Mouse (Mus musculus) liver (tissue): ENCODE data around the gene Ush2a.

Experiments used
- DNase-seq: peaks from one replicate; pipeline ENCODE4 v3.0.0-alpha.2; 2020; ENCODE audit warnings: mixed read lengths

The Ush2a gene

DNA sequence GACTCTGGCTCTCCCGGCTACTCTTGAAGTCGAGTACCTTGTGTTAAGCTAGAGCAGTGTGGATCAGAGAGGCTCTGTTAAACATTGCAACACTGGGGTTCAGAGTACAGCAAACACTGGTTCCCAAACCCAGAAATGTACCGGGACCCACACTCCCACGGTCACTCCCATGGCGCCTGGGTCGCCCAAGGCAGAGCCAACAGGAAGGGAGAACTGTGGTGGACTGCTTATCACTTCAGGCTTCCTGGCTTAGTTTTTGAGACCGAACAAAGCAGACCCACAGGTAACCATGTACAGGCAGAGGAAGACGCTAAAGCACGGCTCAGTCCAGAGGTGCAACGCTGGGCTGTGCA lies 413.7 kb downstream of the Ush2a start:
- peak; percentile 13 for DNase-seq

DNA sequence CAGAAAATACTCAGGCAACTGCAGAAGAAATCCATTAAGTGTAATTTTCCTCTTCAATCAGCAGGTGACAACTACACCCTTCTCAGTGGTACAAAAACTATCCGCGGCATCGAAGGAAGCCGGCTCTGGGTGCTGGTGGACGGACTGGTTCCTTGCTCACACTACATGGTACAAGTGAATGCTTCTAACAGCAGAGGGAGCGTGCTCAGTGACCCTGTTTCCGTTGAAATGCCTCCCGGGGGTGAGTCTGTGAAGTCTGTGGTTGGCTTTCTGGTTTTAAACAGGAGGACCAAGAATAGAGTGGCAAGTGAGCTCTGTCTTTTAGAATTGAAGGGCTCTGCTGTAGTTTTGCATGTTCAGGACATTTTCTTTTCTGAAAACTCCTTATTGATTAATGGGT lies 416.4 kb downstream of the Ush2a start:
- no peak for DNase-seq

DNA sequence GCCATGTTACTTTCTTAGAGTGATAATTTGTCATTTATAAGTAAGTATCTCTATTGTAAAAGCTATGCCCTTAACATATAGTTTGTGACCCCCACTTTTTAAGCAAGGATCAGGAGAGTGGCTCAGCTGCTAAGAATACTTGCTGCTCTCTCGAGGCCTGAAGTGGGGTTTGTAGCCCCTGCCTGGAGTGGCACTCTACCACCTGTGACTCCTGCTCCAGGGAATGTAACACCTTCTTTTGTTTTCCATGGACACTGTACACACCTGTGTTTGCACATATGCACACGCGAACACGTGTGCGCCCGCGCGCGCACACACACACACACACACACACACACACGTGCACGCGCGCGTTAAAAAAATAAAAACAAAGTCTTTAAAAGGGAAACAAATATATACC lies 424.5 kb downstream of the Ush2a start:
- DNase-seq: no peak

DNA sequence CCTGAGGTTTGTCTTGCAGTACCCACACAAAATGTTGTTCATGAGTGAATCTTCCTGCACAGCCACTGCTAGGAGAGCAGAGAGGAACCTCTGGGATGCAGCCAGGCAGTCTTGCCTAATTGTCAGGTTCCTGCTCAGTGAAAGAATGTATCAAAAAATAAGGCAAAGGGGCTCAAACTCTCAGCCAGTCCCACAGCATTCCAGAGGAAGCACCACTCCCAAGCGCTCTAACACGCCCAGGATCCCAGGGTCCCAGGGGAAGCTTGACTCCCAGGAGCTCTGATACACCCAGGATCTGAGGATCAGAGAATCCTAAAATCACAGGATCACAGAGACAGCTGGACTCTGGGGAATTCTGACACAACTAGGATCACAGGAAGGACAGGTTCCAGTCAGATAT lies 434.5 kb downstream of the Ush2a start:
- no peak for DNase-seq

DNA sequence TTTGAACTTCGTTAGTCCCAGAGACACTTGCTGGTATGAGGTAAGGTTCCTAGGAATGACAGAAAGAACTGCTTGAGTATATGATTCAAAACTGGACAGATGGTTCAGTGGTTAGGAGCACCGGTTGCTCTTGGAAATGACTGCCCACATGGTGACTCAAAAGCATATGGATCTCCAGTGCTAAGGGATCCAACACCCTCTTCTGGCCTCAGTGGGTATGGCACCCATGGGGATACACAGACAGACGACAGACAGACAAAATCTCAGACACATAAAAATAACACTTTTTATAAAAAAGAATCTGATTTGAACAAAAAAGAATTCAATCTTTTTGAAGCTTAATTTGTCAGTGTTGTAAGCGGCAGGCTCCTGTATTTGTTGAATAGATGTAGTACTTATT lies 446.4 kb downstream of the Ush2a start:
- no peak for DNase-seq

DNA sequence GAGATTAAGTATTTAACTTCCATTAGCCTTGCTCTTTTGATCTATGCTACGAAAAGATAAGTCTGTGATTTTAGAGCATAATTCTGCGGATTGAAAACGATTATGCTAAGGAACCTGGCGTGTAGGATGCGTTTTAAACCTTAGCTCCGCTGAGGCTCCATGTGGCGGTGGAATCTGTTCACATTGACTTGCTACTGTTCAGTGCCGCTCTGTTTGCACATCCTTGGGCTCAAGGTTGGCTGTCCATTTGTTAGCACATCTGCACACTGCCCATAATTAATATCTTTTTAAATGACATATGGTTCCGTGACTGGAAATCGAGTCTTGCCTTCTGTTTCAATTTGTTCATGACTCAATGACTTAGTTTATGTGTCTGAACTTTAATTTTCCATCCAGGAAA lies 446.9 kb downstream of the Ush2a start:
- DNase-seq: no peak

DNA sequence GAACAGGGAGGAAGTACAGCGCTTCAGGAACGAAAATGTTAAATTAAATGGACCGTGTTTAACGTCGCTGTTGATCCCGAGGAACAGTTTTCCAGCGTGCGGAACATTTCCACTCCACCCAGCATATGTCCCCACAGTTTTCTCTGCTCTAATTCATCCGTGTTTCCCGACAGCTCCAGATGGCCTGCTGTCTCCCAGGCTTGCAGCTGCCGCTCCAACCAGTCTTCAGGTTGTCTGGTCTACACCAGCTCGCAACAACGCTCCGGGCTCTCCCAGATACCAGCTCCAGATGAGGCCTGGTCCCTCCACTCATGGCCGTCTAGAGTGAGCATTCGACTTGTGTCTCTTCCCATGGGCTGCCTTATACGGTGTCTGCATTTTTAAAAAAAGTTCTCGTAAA lies 452.3 kb downstream of the Ush2a start:
- DNase-seq: no peak

DNA sequence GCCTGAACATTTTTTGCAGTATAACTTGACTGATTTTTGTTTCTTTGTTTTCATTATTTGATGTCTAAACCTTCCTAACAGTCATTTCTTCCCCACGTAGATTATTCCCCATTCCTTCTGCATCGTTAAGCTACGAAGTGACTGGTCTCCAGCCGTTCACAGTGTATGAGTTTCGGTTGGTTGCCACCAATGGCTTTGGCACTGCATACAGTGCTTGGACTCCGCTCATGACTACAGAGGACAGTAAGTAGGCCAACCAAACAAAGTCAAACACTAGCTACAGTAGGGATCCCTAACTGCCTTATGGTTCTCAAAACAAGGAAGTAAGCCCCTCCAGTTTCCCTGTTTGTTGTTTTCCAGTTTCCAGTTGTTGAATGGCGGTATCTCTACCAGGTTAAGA lies 453.1 kb downstream of the Ush2a start:
- DNase-seq: no peak

DNA sequence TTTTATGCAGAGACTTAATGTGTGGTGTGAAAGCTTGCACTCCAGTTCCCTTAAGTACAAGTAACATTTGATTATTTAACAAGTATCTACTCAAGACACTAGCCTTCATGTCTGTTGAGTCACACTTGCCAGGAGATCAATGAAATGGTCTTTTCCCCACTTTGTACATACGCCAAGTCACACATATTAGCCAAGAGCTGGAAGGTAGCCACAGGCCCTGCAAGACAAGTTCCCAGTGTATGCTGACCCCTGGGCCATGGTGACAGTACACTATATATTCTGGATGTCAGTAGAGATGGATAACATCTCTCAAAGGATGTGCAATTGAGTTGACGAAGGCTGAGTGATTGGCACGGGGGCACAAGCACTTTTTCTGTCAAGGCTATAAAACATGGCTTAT lies 455.1 kb downstream of the Ush2a start:
- no peak for DNase-seq

DNA sequence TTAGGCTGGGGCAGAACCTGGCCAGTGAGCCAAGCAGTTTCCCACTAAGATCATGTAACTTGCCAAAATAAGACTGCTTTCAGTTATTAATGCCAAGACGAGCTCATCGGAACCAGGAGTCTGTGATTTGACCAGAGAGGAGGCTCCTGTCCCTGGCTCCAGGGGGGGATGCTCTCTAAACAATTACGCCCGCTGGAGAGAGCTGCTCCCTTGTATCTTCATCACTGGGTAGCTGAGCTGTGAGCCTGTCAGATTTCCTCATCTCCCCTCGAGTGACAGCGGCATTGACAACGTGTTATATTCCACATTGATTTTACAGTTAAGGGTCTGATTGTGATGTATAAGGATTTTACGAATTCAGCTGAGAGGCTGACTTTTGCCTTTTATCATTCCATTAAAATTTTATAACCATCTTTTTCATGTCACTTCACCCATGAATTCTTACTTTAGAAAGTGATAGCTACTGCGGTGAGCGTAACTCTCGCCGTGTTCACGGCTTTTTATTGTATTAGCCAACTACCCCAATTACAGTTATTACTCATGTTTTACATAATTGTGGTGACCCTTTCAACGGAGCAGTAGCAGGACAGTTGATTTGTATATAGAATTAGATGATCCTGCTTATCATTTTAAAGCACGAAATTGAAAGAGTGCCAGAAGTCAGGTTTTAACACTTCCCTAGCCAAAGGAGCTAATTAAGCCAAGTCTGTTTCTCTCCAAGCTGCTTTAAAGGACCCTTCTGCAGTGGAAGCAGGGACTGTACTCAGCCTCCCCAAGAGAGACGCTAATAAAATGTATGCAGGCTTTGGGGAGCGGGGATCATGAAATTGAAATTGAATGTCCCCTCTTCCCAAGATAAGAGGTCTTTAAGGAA lies 463.5 kb downstream of the Ush2a start:
- DNase-seq: no peak

DNA sequence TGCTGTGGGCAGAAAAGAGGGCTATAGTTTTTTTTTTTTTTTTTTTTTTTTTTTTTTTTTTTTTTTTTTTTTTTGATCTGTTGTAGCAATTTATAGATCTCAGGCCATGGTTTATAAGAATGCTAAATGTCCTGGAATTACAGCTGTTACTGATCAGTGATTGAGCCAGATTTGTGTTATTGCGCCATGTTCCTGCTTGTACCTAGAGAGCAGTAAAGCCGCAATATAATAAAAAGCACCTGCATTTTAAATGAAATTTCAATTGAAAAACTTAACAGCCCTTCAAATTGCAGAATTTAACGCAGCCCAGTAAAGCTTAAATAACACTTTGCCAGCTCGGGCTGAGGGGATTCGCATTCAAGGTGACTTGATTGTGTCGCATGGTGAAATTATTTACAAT lies 465.1 kb downstream of the Ush2a start:
- no peak for DNase-seq

DNA sequence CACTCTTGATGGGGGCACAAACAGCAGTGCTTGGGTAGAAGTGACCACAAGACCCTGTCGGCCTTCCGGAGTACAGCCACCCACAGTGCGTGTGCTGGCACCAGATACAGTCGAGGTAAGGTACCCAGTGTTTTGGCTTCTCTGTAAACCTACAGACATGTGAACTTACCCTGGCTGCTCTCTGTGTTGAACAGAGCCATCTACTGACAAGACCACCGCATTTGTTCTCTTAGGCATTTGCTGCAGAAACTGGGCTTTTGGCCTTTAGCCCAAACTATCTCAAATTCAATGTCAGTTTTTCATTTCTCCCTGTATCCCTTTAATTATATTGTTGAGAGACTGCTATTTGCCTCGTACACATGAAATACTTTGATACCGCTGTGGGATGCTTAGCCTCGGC lies 466.8 kb downstream of the Ush2a start:
- no peak for DNase-seq

DNA sequence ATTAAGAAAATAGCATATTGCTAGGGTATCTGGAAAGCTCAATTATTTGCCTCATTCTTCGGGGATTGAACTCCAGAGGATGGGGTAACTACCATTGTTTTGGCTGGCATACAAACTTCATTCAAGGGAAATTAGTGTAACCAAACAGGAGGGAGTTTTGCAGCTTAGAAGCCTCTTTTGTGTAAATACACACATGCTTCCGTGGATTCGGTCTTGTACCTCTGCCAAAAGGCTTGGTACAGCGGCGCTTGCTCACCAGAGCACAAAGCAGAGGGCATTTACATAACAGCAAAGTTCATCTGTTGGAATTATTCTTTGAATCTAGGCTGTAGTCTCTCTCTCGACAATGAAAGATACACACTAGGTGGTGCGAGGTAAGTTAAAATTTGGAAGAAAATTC lies 467.4 kb downstream of the Ush2a start:
- DNase-seq: no peak

DNA sequence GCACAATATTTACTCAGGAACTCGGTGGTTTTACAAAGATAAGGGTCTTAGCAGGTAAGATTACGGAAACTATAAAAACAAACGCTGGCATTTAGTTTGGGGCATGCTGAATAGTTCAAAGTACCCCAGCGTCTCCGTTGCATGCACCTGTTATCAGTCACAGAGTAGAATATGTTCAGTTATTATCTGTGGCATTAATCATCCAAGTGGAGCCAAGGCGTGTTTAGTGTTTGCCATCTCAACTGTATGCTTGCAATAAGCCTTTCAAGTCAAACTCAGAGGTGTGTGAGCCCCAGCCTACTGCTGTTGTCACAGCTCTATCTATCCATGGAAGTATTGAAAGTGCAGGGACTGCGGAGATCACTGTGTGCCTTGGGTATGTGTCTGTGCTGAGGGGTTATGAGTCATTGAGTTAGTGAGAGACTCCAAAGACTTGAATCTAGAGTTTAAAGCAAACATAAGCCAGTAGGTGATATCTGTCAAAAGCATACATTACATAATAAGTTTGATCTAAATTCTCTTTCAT lies 473.0 kb downstream of the Ush2a start:
- no peak for DNase-seq

DNA sequence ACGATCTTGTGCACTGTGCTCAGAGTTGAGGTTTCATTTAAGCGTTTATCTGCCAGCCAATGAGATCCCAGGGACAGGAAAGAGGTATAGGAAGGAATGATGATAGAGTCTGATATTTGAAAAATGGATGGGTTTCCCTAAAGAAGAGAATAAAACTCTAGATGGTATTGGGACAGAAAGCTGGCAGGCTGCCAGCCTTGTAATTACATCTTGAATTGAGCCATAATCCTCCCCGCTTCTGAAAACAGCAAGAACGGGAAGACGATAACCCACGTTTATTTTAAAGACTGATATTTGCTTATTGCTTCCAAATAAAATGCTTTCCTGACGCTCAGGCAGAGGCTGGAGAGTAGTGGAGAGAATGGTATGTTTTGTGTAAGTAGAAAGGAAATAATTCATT lies 481.1 kb downstream of the Ush2a start:
- no peak for DNase-seq

DNA sequence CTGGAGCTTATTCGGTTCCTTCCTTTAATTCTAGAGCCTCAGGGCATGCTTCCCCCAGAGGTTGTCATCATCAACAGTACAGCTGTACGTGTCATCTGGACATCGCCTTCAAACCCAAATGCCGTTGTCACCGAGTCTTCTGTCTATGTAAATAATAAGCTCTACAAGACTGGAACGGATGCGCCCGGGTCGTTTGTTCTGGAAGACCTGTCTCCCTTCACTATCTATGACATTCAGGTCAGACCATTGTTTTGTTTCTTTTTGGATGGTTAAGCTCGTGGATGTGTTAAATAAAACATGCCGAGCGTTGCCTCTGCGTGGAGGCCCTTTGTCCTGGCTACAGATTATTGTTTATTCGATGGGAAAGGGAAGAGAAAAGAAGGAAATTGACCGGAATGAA lies 493.2 kb downstream of the Ush2a start:
- no peak for DNase-seq

DNA sequence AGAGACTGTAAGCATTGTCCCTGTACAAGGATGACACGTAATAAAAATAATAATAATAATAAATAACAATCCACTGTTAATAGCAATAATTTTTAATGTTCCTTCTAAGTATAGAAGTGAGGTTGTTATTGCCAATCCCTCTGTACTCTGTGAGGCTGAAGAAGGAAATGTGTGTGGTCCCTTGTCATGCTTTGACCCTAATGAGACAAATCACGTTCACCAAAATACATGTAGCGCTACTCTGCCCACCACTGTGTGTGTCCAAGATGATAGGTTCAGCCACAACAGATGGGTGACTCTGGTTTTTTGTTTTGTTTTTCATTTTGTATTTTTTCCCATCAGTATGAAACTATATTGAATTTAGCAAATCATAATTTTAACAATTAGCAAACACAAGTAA lies 498.7 kb downstream of the Ush2a start:
- DNase-seq: no peak

DNA sequence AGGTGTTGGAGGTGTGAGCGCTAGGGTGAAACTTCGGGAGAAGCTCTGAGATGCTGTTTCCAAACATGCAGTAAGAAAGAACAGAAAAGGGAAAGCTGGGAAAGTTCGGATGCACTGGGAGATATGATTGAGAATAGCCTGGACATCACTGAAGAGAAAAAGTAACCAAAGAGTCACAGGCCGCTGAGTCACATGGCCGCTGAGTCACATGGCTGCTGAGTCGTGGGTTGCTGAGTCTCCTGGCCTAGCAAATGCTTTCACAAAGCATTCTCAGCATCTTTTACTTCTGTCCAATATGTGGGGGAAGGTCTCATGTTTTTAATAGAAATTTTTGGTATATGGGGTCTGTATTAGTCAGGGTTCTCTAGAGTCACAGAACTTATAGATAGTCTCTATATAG lies 500.6 kb downstream of the Ush2a start:
- DNase-seq: no peak

DNA sequence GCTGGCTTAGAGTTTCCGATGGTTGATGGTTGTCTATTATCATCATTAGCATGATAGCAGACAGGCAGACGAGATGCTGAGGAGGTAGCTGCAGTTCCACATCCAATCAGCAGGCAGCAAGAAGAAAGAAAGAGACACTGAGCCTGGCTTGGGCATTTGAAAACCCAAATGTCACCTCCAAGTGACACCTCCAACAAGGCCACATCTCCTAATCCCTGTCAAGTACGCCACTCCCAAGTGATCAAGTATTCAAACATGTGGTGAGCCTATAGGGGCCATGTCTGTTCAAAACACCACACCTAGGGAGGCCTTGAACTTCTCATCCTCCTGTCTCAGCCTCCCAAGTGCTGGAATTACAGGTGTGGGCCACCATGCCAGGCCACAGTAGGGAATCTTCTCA lies 501.9 kb downstream of the Ush2a start:
- DNase-seq: no peak

DNA sequence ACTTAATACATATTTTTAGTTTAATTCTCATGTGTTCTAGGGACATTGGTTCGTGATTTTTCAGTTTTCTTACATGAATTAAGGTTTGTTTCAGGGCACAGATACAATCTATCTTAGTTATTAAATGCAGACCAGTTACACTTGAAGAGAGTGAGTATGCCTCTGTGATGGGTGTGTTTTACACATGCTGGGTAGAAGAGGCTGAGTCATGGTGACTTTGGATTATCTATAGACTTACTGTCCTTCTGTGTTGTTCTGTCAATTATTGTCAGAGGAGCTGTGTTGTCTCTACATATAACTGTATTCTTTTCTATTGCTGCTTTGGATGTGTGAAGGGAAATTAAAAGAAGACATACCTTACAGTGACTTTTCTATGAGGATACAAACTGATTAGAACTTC lies 509.0 kb downstream of the Ush2a start:
- DNase-seq: no peak

DNA sequence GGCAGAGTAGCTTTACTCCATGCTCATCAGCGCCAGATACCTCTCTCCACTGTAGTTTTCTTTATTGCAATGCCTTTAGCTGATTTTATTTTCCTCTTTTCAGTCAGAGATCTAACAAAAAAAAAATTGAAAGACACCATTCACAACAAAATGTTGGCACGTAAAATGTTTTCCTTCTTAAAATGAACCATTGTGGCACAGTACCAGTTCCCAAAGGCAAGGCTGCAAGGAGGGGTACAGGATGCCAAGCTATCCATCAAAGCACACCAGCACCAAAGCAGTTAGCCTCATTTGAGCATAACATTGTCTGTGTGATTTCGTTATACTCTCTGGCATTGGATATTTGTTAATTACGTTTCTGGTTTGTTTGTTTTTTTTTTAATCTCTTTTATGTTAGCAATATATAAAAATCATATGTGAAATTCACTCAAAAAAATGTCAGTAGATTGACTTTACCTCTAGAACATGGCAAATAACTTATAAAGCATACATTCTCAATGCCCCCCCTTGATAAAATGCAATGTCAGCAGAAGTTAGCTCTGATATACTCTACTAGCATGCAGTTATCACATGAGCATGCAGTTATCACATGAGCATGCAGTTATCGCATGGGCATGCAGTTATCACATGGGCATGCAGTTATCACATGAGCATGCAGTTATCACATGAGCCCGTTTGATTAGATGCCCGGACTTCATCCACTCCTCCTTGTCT lies 510.9 kb downstream of the Ush2a start:
- no peak for DNase-seq

DNA sequence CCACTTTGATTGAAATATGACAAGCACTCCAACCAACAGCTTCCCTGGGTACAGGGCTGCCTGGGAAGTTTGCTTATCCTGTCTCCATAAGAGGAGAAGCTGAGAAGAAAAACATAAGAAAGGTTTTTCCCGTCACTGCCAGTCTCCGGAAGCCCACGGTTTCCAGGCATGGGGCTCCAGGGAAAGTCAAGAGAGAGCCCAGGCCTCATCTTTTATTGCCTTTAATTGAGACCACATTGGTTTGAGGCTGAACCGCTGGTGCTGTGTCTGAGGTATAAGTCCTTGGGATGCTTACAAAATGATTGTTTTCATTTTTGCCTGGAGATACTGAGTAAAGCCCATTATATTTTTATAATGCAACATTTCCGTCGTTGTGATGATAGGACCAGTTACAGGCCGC lies 511.8 kb downstream of the Ush2a start:
- DNase-seq: no peak

DNA sequence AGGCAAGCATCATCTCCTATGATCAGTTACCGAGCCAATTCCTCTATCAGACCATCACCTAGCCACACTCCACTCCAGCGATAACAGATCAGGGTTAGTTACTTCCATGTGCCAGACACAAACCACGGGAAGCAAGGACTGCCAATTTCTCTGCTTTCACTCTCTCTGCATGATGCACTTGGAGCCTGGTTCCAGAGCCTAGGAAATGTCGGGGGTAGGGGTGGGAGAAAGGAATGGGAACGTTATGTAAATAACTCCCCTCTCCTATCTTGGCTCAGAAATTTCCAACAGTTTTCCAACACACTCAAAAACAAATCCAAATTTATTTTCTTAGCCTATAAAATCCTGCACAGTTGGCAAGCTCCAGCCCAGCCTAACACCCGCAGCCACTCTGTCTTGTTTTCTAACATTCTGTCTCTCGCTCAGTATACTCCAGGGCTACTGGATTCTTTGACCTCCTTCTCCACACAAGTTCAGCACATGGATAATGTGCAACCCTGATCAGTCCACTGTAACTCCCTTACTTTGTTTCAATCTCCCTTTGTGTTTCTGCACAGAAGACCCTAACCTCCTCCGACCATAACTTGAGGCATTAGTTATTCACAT lies 515.8 kb downstream of the Ush2a start:
- DNase-seq: no peak

DNA sequence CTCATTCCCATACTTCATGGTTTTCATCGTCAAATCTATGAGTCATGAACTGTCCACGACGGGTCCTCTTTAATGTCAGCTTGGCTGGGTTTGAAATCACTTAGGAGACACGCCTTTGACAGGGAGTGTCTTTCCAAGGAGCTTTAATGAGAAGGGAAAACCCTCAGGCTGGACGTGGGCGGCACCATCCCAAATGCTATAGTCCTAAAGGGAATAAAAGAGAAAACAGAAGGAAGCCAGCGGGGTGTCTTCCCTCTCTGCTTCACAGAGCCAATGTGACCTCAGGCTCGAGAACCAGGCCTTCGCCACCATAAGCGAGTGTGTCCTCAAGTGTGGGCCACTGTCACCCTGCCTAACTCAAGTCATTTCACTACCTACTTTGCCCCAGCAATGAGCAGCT lies 523.2 kb downstream of the Ush2a start:
- no peak for DNase-seq
